In genomic region chr5:90507411-90507949, GRCm38 (mm10) we compare ENCODE assay signal across 14 mouse cellular contexts. TPM values are rescaled to one million over a fixed set of nuclear protein-coding genes. Genes with fewer than 3 reads are reported as not detected.
DNase-seq lines count a peak whose midpoint lies in the region; ATAC-seq and TF ChIP-seq lines count a peak whose summit lies in the region.
"Had no signal": no experiment of that assay in that cellular context is flagged by ENCODE, and none has a peak within 500 bp of the region (broad histone marks: within the 10 kb centered on the region; RNA-seq: fewer than 3 reads in every experiment).

No protein-coding gene starts in this region.

- H3K36me3 ChIP-seq in forebrain, embryonic 12.5 days (replicated peaks), result no peaks in the 10 kb centered on the region
- H3K36me3 ChIP-seq in forebrain, embryonic 10.5 days (replicated peaks), result no peaks in the 10 kb centered on the region
- no peaks in the 10 kb centered on the region for H3K36me3 ChIP-seq in E14TG2a.4 (ENCODE audit: insufficient read depth, low read length)

- no peak for TF ChIP-seq CTCF in E14TG2a.4 (conservative IDR thresholded peaks at IDR 0.05; ENCODE audit: low read length)
- TF ChIP-seq CTCF in brain, embryonic 14.5 days (IDR thresholded peaks at IDR 0.05; ENCODE audit: borderline replicate concordance, extremely low read depth, insufficient read depth, insufficient read length), result no peak

- no peaks in the 10 kb centered on the region for H3K4me1 ChIP-seq in forebrain, embryonic 12.5 days
- peaks cover 5% of the 10 kb centered on the region; the same call in 1 of the 2 replicates for H3K4me1 ChIP-seq in forebrain, embryonic 10.5 days
- peaks cover 6% of the 10 kb centered on the region for H3K4me1 ChIP-seq in E14TG2a.4 (replicated peaks; ENCODE audit: low read depth, low read length)

- H3K9me3 ChIP-seq in forebrain, embryonic 12.5 days, result no peaks in the 10 kb centered on the region
- H3K9me3 ChIP-seq in forebrain, embryonic 10.5 days, result no peaks in the 10 kb centered on the region
- no peaks in the 10 kb centered on the region for H3K9me3 ChIP-seq in E14TG2a.4 (ENCODE audit: low read length)

- no peak overlapping the region for H3K4me3 ChIP-seq in forebrain, embryonic 12.5 days (replicated peaks)
- no peak overlapping the region for H3K4me3 ChIP-seq in forebrain, embryonic 10.5 days
- peak overlapping the region; percentile 52 for H3K4me3 ChIP-seq in E14TG2a.4 (replicated peaks; ENCODE audit: low read length)

- 0 out of 2 replicates have a peak overlapping the region, but pooled peaks have one; percentile 31 for H3K27ac ChIP-seq in forebrain, embryonic 12.5 days
- H3K27ac ChIP-seq in forebrain, embryonic 10.5 days, result no peak overlapping the region
- H3K27ac ChIP-seq: liver, embryonic 14.5 days; macrophage had no signal

- 38% methylated on average over 13 of the region's 13 CpGs for WGBS in forebrain, embryonic 12.5 days
- 48% methylated on average over 13 of the region's 13 CpGs for WGBS in forebrain, embryonic 10.5 days

- no peak for DNase-seq in forebrain, embryonic 10.5 days (ENCODE audit: extremely low spot score, low spot score)
- DNase-seq in brain, embryonic 14.5 days (ENCODE audit: low read depth), result peak; percentile 56
- DNase-seq in kidney, postnatal 4 days, result peak; percentile 36 to 48
- DNase-seq in adipocyte (ENCODE audit: low spot score), result no peak
- no peak for DNase-seq in ovary, adult 18-20 months (ENCODE audit: low spot score)
- no peak for DNase-seq in ovary, postnatal 36 days (ENCODE audit: low spot score)
- DNase-seq: adrenal gland, postnatal 25 days; thymus, postnatal 36 days had no signal

- no peaks in the 10 kb centered on the region for H3K27me3 ChIP-seq in forebrain, embryonic 12.5 days
- H3K27me3 ChIP-seq in forebrain, embryonic 10.5 days (ENCODE audit: poor library complexity, severe bottlenecking), result no peaks in the 10 kb centered on the region
- no peaks in the 10 kb centered on the region for H3K27me3 ChIP-seq in E14TG2a.4 (ENCODE audit: insufficient read depth, low read length)

- no peak for TF ChIP-seq POLR2A in brain, embryonic 14.5 days (IDR thresholded peaks at IDR 0.05; ENCODE audit: borderline replicate concordance, extremely low read depth, insufficient read depth, insufficient read length, poor library complexity, severe bottlenecking)

- H3K4me2 ChIP-seq in forebrain, embryonic 12.5 days, result no peak overlapping the region

- peak; percentile 33; the same call in 1 of the 2 replicates for ATAC-seq in forebrain, embryonic 12.5 days (ENCODE audit: low FRiP score)

- no peak overlapping the region for H3K9ac ChIP-seq in forebrain, embryonic 12.5 days
- H3K9ac ChIP-seq: liver, embryonic 14.5 days had no signal

RNA-seq across cellular contexts. Expression of gene Afm, which starts 11.3 kb away (rescaled TPM):
- polyA plus RNA-seq in forebrain, embryonic 12.5 days (2016; fragmentation: Nextera tagmentation; extraction: Ambion mirVana), result not detected in 2 replicates
- not detected in 2 replicates for polyA plus RNA-seq in forebrain, embryonic 10.5 days (2016; fragmentation: Nextera tagmentation; extraction: Ambion mirVana)
- polyA plus RNA-seq in brain, embryonic 14.5 days (2012; rRNA removed), result not detected in 2 replicates
- polyA plus RNA-seq: C2C12; heart, postnatal 0 days; macrophage had no signal

RNA-seq across cellular contexts. Expression of gene Afp, which starts 16.9 kb away (rescaled TPM):
- polyA plus RNA-seq in forebrain, embryonic 12.5 days (2016; fragmentation: Nextera tagmentation; extraction: Ambion mirVana), result 0.24 TPM in 1 of 2 replicates, not detected in the other
- 0.11 TPM in 1 of 2 replicates, not detected in the other for polyA plus RNA-seq in forebrain, embryonic 10.5 days (2016; fragmentation: Nextera tagmentation; extraction: Ambion mirVana)
- 5.9 and 12.3 TPM in 2 replicates for polyA plus RNA-seq in brain, embryonic 14.5 days (2012; rRNA removed)

RNA-seq across cellular contexts. Expression of gene Alb, which starts 46.8 kb away (rescaled TPM):
- polyA plus RNA-seq in forebrain, embryonic 12.5 days (2016; fragmentation: Nextera tagmentation; extraction: Ambion mirVana), result not detected in 2 replicates
- not detected in 2 replicates for polyA plus RNA-seq in forebrain, embryonic 10.5 days (2016; fragmentation: Nextera tagmentation; extraction: Ambion mirVana)
- polyA plus RNA-seq in brain, embryonic 14.5 days (2012; rRNA removed), result 0.43 and 1.8 TPM in 2 replicates
- polyA plus RNA-seq: C2C12, macrophage had no signal

RNA-seq across cellular contexts. Expression of gene 5830473C10Rik, which starts 53.4 kb away (rescaled TPM):
- polyA plus RNA-seq in forebrain, embryonic 12.5 days (2016; fragmentation: Nextera tagmentation; extraction: Ambion mirVana), result not detected in 2 replicates
- 0.06 TPM in 1 of 2 replicates, not detected in the other for polyA plus RNA-seq in forebrain, embryonic 10.5 days (2016; fragmentation: Nextera tagmentation; extraction: Ambion mirVana)
- polyA plus RNA-seq in brain, embryonic 14.5 days (2012; rRNA removed), result 0.03 and 0.04 TPM in 2 replicates
- polyA plus RNA-seq: C2C12; heart, postnatal 0 days; macrophage had no signal

Comparison
In these comparisons a context has a peak if more than half of its experiments do, and no peak if none do; other contexts are left out.
1. DNase-seq: peak in brain, embryonic 14.5 days (single experiment) and kidney, postnatal 4 days (2 of 2); none in forebrain, embryonic 10.5 days (single experiment), adipocyte (single experiment), ovary, adult 18-20 months (single experiment) and ovary, postnatal 36 days (single experiment).